Mouse (Mus musculus) erythroblast, embryonic 14.5 days (primary cell): ENCODE measurements around the gene Adgrl1.

Source experiments
- GATA1 ChIP-seq: IDR thresholded peaks from 2 replicates; pipeline ENCODE4 v1.6.1; 2012; ENCODE audit warnings: low read length, inconsistent platforms, mixed read lengths
- TAL1 ChIP-seq: IDR thresholded peaks from 3 replicates; pipeline ENCODE4 v1.6.1; 2012; ENCODE audit warnings: low read length, inconsistent platforms, mixed read lengths

- TF ChIP-seq TAL1 (no peak), GATA1 (no peak)
Measured at GRCm38 (mm10) chr8:83974521-83974920, 74.6 kb downstream of the Adgrl1 start.
